Mouse (Mus musculus): Measurements from ENCODE around the gene Man1c1.
A peak's percentile ranks its signal among the peaks of the same experiment; 100 is the strongest.

Man1c1 gene

GRCm38 (mm10) chr4:134572449-134573300, 131.4 kb downstream of the Man1c1 start:
- DNase-seq, result no peak

- no peak for DNase-seq
Observed at GRCm38 (mm10) chr4:134570704-134571451, 133.2 kb downstream of the Man1c1 start.

GRCm38 (mm10) chr4:134569831-134570230, 134.3 kb downstream of the Man1c1 start:
- no peak for DNase-seq

GRCm38 (mm10) chr4:134569205-134569604, 134.9 kb downstream of the Man1c1 start:
- peak; percentile 24 for DNase-seq

GRCm38 (mm10) chr4:134567377-134568226, 136.5 kb downstream of the Man1c1 start:
- no peak for DNase-seq

- no peak for DNase-seq
Observed at GRCm38 (mm10) chr4:134564093-134564492, 140.0 kb downstream of the Man1c1 start.

GRCm38 (mm10) chr4:134563624-134564023, 140.5 kb downstream of the Man1c1 start:
- DNase-seq, result no peak

GRCm38 (mm10) chr4:134562014-134562413, 142.1 kb downstream of the Man1c1 start:
- no peak for DNase-seq

GRCm38 (mm10) chr4:134560699-134561098, 143.4 kb downstream of the Man1c1 start:
- no peak for DNase-seq

GRCm38 (mm10) chr4:134559154-134559553, 144.9 kb downstream of the Man1c1 start:
- no peak for DNase-seq

GRCm38 (mm10) chr4:134558570-134559113, 145.4 kb downstream of the Man1c1 start:
- peak; percentile 66 for DNase-seq

GRCm38 (mm10) chr4:134557626-134558249, 146.4 kb downstream of the Man1c1 start:
- DNase-seq, result no peak

- peak; percentile 28 for DNase-seq
Observed at GRCm38 (mm10) chr4:134555956-134556580, 148.0 kb downstream of the Man1c1 start.

GRCm38 (mm10) chr4:134553631-134554030, 150.5 kb downstream of the Man1c1 start:
- no peak for DNase-seq

GRCm38 (mm10) chr4:134551494-134552316, 152.4 kb downstream of the Man1c1 start, which contains the start of gene Selenon:
Selenon (minus strand) TSS chr4:134552166.
- DNase-seq, result no peak

GRCm38 (mm10) chr4:134549899-134550298, 154.2 kb downstream of the Man1c1 start:
- no peak for DNase-seq

GRCm38 (mm10) chr4:134548169-134548938, 155.7 kb downstream of the Man1c1 start:
- no peak for DNase-seq

GRCm38 (mm10) chr4:134546814-134547705, 157.0 kb downstream of the Man1c1 start:
- DNase-seq, result no peak

- DNase-seq, result peak; percentile 93
Observed at GRCm38 (mm10) chr4:134543261-134543660, 160.8 kb downstream of the Man1c1 start.

Measured in thymus, postnatal 14 days (tissue).